Mouse (Mus musculus) myocyte (in vitro differentiated cells): ENCODE measurements at regions not wholly inside any gene's neighbourhood (a gene's known extent, or its start where the extent isn't known, plus 50 kb on each side); places are given as distances from the start of the nearest gene placed in this dataset.

Source experiments
- H3K27me3 ChIP-seq: one replicate; pipeline ENCODE4 v1.6.1; 2011; ENCODE audit not compliant: control insufficient read depth, insufficient read depth, insufficient read length
- H3K36me3 ChIP-seq: one replicate; pipeline ENCODE4 v1.6.1; 2011; ENCODE audit not compliant: control insufficient read depth, insufficient read depth
- H3K4me2 ChIP-seq: one replicate; pipeline ENCODE4 v1.6.1; 2011; ENCODE audit warnings: low read depth, control low read depth
- H3K4me3 ChIP-seq: one replicate; pipeline ENCODE4 v1.5.1; 2011; ENCODE audit warnings: mild to moderate bottlenecking, control low read depth, moderate library complexity
- H3K79me2 ChIP-seq: one replicate; pipeline ENCODE4 v1.6.1; 2011; ENCODE audit not compliant: control insufficient read depth, insufficient read depth
- H3ac ChIP-seq: one replicate; pipeline ENCODE4 v1.6.1; 2011; ENCODE audit not compliant: control insufficient read depth, insufficient read length
- CEBPB ChIP-seq: IDR thresholded peaks from 2 replicates; pipeline ENCODE4 v1.6.1; 2011; ENCODE audit warnings: mild to moderate bottlenecking, moderate library complexity; ENCODE audit not compliant: poor library complexity, insufficient read depth, severe bottlenecking
- E2F4 ChIP-seq: IDR thresholded peaks from one replicate; pipeline ENCODE4 v1.6.1; 2011; ENCODE audit warnings: mild to moderate bottlenecking, control low read depth, moderate library complexity; ENCODE audit not compliant: insufficient read depth
- MAX ChIP-seq: IDR thresholded peaks from one replicate; pipeline ENCODE4 v1.6.1; 2011; ENCODE audit warnings: low read depth, mild to moderate bottlenecking, control low read depth
- MYOD1 ChIP-seq, 3 experiments: IDR thresholded peaks; one replicate each; pipeline ENCODE4 v1.6.1; 2011; ENCODE audit warnings: control low read depth in 2 of 3, low read depth in 2 of 3, mild to moderate bottlenecking in 2 of 3, moderate library complexity in 1 of 3; ENCODE audit not compliant: insufficient read length in 2 of 3, control insufficient read depth in 1 of 3
- MYOG ChIP-seq, 3 experiments: IDR thresholded peaks; one replicate each; pipeline ENCODE4 v1.6.1; 2011; ENCODE audit warnings: control low read depth in 2 of 3, low read depth in 2 of 3, mild to moderate bottlenecking in 2 of 3; ENCODE audit not compliant: insufficient read length in 2 of 3, control insufficient read depth in 1 of 3, insufficient read depth in 1 of 3
- POLR2A ChIP-seq: IDR thresholded peaks from one replicate; pipeline ENCODE4 v1.6.1; 2011; ENCODE audit warnings: low read depth, mild to moderate bottlenecking, control low read depth, moderate library complexity; ENCODE audit not compliant: insufficient read length
- POLR2AphosphoS2 ChIP-seq: IDR thresholded peaks from one replicate; pipeline ENCODE4 v1.6.1; 2011; ENCODE audit warnings: low read depth, control low read depth; ENCODE audit not compliant: insufficient read length
- REST ChIP-seq: IDR thresholded peaks from one replicate; pipeline ENCODE4 v1.6.1; 2011; ENCODE audit warnings: mild to moderate bottlenecking, control low read depth, moderate library complexity; ENCODE audit not compliant: insufficient read depth, insufficient read length
- SRF ChIP-seq: IDR thresholded peaks from one replicate; pipeline ENCODE4 v1.6.1; 2011; ENCODE audit warnings: low read depth; ENCODE audit not compliant: control insufficient read depth, insufficient read length
- TCF12 ChIP-seq: IDR thresholded peaks from one replicate; pipeline ENCODE4 v1.6.1; 2011; ENCODE audit warnings: mild to moderate bottlenecking, control low read depth; ENCODE audit not compliant: poor library complexity, insufficient read depth, severe bottlenecking
- TCF3 ChIP-seq: IDR thresholded peaks from one replicate; pipeline ENCODE4 v1.6.1; 2011; ENCODE audit warnings: low read depth, control low read depth; ENCODE audit not compliant: insufficient read length
- USF1 ChIP-seq: IDR thresholded peaks from one replicate; pipeline ENCODE4 v1.6.1; 2011; ENCODE audit warnings: low read depth, mild to moderate bottlenecking, control low read depth, moderate library complexity

GRCm38 (mm10) chr10:17235955-17236650 is 486.9 kb upstream of the Cited2 start:
- Histone ChIP-seq H3K4me2 (no peak overlapping the region), H3K36me3 (no peaks in the 10 kb centered on the region)
- TF ChIP-seq E2F4 (no peak), POLR2A (no peak), SRF (no peak)

DNA sequence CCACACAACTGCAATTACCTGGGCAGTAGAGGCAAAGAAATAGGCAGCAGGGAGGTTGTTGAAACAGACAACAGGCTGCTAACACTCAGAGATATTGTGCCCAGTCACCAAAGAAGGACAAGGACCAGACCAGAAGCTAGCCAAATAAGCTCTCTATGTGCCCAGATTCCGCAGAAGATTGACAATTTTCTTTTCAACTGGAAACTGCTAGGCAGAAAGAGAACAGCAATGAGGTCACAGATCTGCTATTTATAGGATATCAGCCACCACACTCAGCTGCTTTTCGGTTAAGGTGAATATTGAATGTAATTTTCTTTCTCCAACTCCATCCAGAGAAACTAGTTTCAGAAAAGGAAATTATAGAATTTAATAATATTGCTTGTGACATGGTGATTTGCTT is 486.3 kb upstream of the Cited2 start:
- Histone ChIP-seq H3K27me3 (no peaks in the 10 kb centered on the region), H3K4me2 (no peak overlapping the region), H3K79me2 (no peaks in the 10 kb centered on the region), H3ac (no peak overlapping the region), H3K36me3 (no peaks in the 10 kb centered on the region), H3K4me3 (no peak overlapping the region)
- TF ChIP-seq POLR2A, result no peak
- TF ChIP-seq SRF, result no peak

More at GRCm38 (mm10) chr10:17235955-17236650, 486.9 kb upstream of the Cited2 start:
- no peak overlapping the region for H3K4me3 ChIP-seq
- H3K27me3 ChIP-seq, result no peaks in the 10 kb centered on the region
- no peak overlapping the region for H3ac ChIP-seq
- no peaks in the 10 kb centered on the region for H3K79me2 ChIP-seq

GRCm38 (mm10) chr10:17237463-17237862 is 485.6 kb upstream of the Cited2 start:
- TF ChIP-seq POLR2A, result no peak
- TF ChIP-seq E2F4, result no peak
- TF ChIP-seq SRF, result no peak
- TF ChIP-seq MYOG (IDR thresholded peaks at IDR 0.05; ENCODE audit: control insufficient read depth in 1 of 3, insufficient read depth in 1 of 3, insufficient read length in 2 of 3, low read depth in 2 of 3), result no peak
- TF ChIP-seq CEBPB, result no peak
- no peak for TF ChIP-seq MYOD1 (IDR thresholded peaks at IDR 0.05; ENCODE audit: control insufficient read depth in 1 of 3, insufficient read length in 2 of 3, low read depth in 2 of 3)
- no peak for TF ChIP-seq POLR2AphosphoS2
- TF ChIP-seq TCF3, result no peak
- TF ChIP-seq REST, result no peak
- TF ChIP-seq USF1, result no peak
- TF ChIP-seq TCF12, result no peak
- no peak for TF ChIP-seq MAX
- Histone ChIP-seq H3K4me3 (no peak overlapping the region), H3K27me3 (no peaks in the 10 kb centered on the region), H3K79me2 (no peaks in the 10 kb centered on the region), H3ac (no peak overlapping the region), H3K36me3 (no peaks in the 10 kb centered on the region), H3K4me2 (no peak overlapping the region)

DNA sequence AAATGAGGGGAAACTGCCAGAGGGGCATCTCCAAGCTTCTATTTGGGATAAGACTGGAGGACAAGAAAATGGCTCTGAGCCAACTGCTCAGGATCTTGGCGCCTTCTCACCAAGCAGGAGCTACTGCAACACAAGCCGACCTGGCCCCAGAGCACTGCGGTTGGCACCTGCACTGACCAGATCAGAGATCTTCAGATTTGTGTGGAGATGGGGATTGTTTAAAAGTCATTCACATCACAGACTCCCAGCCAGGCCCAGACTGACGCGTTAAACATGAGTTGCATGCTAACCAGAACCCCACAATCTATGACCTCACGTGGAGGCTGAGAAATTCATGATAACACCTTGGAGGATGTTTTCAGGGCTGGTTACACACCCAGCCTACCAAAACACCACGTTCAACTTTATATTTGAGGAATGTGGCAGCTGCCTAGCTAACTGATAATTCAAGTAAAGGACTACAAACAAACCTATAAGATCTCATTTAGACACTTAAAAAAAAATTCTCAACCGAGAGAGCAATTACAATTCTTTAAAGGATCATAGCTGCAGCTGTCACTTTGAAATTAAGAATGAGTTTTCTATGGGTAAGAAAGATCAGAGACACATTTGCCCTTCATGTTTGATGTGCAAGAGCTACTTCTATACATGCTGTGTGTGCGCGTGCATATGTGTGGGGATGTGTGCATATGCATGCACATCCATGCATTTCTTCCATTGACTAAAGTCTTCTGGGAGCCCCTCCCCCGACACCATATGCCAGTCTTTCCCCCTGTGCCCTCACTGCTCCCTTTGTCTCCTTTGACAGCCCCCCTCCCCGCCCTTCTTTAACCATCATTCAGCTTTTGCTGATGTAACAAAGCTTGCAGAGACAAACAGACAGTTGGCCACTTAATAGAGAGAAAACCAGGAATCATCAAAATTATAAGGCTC is 484.8 kb upstream of the Cited2 start:
- Histone ChIP-seq H3K27me3 (no peaks in the 10 kb centered on the region), H3K79me2 (no peaks in the 10 kb centered on the region), H3K4me2 (no peak overlapping the region), H3K36me3 (no peaks in the 10 kb centered on the region), H3K4me3 (no peak overlapping the region), H3ac (no peak overlapping the region)
- TF ChIP-seq POLR2AphosphoS2 (no peak), CEBPB (no peak), POLR2A (no peak), MAX (no peak), USF1 (no peak), MYOD1 (IDR thresholded peaks at IDR 0.05; ENCODE audit: control insufficient read depth in 1 of 3, insufficient read length in 2 of 3, low read depth in 2 of 3) (no peak), SRF (no peak), E2F4 (no peak), MYOG (IDR thresholded peaks at IDR 0.05; ENCODE audit: control insufficient read depth in 1 of 3, insufficient read depth in 1 of 3, insufficient read length in 2 of 3, low read depth in 2 of 3) (no peak)

DNA sequence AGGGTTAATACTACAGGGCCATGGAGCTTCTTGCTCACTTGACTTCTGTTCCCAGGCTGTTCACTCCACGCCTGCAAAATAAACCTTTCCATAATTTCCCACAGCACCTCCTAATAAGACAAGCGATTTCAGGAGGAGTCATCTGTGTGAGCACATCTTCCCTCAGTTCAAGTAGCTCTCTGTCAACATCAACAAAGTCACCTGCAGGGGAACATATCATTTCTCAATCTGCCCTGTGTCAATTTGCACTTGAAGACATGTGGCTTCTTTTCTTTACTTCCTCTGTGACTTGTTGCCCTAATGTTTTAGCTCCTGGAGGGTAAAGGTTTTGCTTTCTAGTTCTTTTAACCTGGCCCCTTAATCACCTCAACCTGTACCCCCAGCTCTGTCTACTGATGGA is 474.7 kb upstream of the Cited2 start:
- TF ChIP-seq E2F4, result no peak
- TF ChIP-seq REST, result no peak
- no peak for TF ChIP-seq POLR2AphosphoS2
- TF ChIP-seq POLR2A, result no peak
- no peak for TF ChIP-seq MYOD1 (IDR thresholded peaks at IDR 0.05; ENCODE audit: control insufficient read depth in 1 of 3, insufficient read length in 2 of 3, low read depth in 2 of 3)
- TF ChIP-seq MYOG (IDR thresholded peaks at IDR 0.05; ENCODE audit: control insufficient read depth in 1 of 3, insufficient read depth in 1 of 3, insufficient read length in 2 of 3, low read depth in 2 of 3), result no peak
- TF ChIP-seq MAX, result no peak
- TF ChIP-seq TCF12, result no peak
- TF ChIP-seq CEBPB, result no peak
- no peak for TF ChIP-seq TCF3
- no peak for TF ChIP-seq USF1
- no peak for TF ChIP-seq SRF
- no peak overlapping the region for H3K4me3 ChIP-seq
- H3ac ChIP-seq, result no peak overlapping the region
- no peaks in the 10 kb centered on the region for H3K27me3 ChIP-seq
- no peaks in the 10 kb centered on the region for H3K36me3 ChIP-seq
- H3K4me2 ChIP-seq, result no peak overlapping the region
- H3K79me2 ChIP-seq, result no peaks in the 10 kb centered on the region
